Mouse (Mus musculus) testis, adult 2 months (tissue): ENCODE data around the gene Lpar1. TPM values are rescaled to one million over a fixed set of nuclear protein-coding genes. Genes with fewer than 3 reads are reported as not detected.

Experiments used
- H3K27ac ChIP-seq: fragments of 200-500 bp; 2 replicates; pipeline ENCODE4 v1.5.1; 2012; ENCODE audit warnings: low read depth, low read length; ENCODE audit not compliant: control insufficient read depth, insufficient read depth
- H3K27me3 ChIP-seq: fragments of 200-500 bp; 2 replicates; pipeline ENCODE4 v1.6.1; 2012; ENCODE audit warnings: mild to moderate bottlenecking, low read length, moderate library complexity; ENCODE audit not compliant: control insufficient read depth, insufficient read depth
- H3K36me3 ChIP-seq: fragments of 200-500 bp; 2 replicates; pipeline ENCODE4 v1.6.1; 2012; ENCODE audit warnings: mild to moderate bottlenecking, low read length; ENCODE audit not compliant: control insufficient read depth, insufficient read depth
- H3K4me1 ChIP-seq: fragments of 200-500 bp; 2 replicates; pipeline ENCODE4 v1.6.1; 2012; ENCODE audit warnings: low read length; ENCODE audit not compliant: control insufficient read depth, insufficient read depth
- H3K4me3 ChIP-seq: fragments of 200-500 bp; 2 replicates; pipeline ENCODE4 v1.5.1; 2012; ENCODE audit warnings: low read depth, mild to moderate bottlenecking, low read length, moderate library complexity, mixed read lengths; ENCODE audit not compliant: control insufficient read depth
- CTCF ChIP-seq: fragments of 200-500 bp; IDR thresholded peaks from 2 replicates; pipeline ENCODE4 v1.5.1; 2012; ENCODE audit warnings: low read depth, mild to moderate bottlenecking, inconsistent platforms, low read length, moderate library complexity; ENCODE audit not compliant: control insufficient read depth, insufficient read depth, insufficient replicate concordance
- POLR2A ChIP-seq: fragments of 200-500 bp; IDR thresholded peaks from 2 replicates; pipeline ENCODE4 v1.6.1; 2012; ENCODE audit warnings: low read depth, mild to moderate bottlenecking, inconsistent platforms, low read length, moderate library complexity; ENCODE audit not compliant: control insufficient read depth
- polyA plus RNA-seq: library from polyadenylated mRNA; depleted of rRNA; stranded (reverse); fragments of >200 nt; gene quantifications from 2 replicates; pipeline ENCODE4 v1.2.3, GENCODE M21; 2012

The Lpar1 gene
- polyA plus RNA-seq, 1 experiment: 43.6 TPM

DNA sequence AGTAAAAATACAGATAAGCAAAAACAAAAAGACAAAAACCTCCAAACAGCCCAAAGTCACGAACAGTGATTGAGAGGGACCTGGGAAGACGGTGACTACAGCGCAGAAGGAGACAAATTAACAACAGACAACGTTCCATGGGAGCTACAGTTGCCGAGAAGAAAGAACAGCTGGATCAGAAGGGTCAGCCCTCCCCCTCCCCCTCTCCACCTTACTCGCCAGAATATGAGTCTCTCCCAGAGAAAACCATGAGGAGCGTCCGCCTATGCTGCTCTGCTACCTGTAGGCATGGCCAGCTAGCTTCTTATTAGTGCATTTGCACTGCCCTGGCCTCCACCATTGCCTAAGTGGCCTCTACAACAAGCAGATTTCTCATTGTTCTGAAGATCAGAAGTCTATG lies 32.6 kb downstream of the Lpar1 start:
- TF ChIP-seq POLR2A: no peak
- no peak for TF ChIP-seq CTCF
- H3K4me1 ChIP-seq: peaks cover 2% of the 10 kb centered on the region; the same call in 1 of the 2 replicates
- H3K4me3 ChIP-seq: no peak overlapping the region

DNA sequence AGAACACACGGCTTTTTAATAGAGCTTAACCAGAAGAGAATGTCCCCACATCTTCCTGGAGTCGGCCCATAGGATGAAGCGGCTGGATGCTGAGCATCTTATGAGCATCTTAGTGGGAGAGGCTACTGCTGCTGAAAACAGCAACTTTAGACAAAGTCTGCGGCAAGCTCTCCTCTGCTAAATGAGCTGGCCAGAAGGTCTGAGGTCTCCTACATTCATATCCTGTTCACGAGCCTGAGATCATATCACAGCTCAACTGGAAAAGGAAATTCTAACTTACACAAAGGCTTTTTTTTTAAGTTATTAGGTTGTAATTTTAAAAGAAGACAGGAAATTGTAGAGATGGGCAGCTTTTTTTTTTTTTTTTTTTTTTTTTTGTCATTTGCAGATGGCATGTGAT lies 33.2 kb downstream of the Lpar1 start:
- TF ChIP-seq CTCF (no peak), POLR2A (no peak)
- peaks cover 2% of the 10 kb centered on the region; the same call in 1 of the 2 replicates for H3K4me1 ChIP-seq

More for the DNA sequence above, 32.6 kb downstream of the Lpar1 start:
- H3K27ac ChIP-seq: no peak overlapping the region
- no peaks in the 10 kb centered on the region for H3K36me3 ChIP-seq
- H3K27me3 ChIP-seq: no peaks in the 10 kb centered on the region

DNA sequence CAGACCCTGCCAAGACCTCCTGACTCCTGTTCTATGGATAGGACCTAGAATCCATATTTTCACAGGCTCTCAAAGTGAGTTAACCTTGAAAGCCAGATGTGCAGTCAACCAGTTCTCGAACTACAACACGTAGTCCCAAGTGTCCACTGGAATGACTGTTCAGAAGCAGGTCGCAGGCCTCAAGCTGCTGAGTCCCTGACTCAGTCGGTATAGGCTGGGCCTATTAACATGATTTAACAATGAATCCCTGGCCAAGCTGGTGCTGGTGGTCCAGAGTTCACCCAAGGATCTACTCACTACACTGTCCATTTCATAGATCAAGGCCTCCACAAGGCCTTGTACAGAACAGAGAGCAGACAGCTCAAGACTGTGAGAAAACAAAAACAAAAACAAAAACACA lies 33.8 kb downstream of the Lpar1 start:
- Histone ChIP-seq H3K4me1 (peaks cover 2% of the 10 kb centered on the region; the same call in 1 of the 2 replicates), H3K4me3 (no peak overlapping the region), H3K27ac (no peak overlapping the region), H3K36me3 (no peaks in the 10 kb centered on the region), H3K27me3 (no peaks in the 10 kb centered on the region)
- TF ChIP-seq POLR2A (no peak), CTCF (no peak)

More for the DNA sequence above, 33.2 kb downstream of the Lpar1 start:
- Histone ChIP-seq H3K4me3 (no peak overlapping the region), H3K36me3 (no peaks in the 10 kb centered on the region), H3K27ac (no peak overlapping the region), H3K27me3 (no peaks in the 10 kb centered on the region)

DNA sequence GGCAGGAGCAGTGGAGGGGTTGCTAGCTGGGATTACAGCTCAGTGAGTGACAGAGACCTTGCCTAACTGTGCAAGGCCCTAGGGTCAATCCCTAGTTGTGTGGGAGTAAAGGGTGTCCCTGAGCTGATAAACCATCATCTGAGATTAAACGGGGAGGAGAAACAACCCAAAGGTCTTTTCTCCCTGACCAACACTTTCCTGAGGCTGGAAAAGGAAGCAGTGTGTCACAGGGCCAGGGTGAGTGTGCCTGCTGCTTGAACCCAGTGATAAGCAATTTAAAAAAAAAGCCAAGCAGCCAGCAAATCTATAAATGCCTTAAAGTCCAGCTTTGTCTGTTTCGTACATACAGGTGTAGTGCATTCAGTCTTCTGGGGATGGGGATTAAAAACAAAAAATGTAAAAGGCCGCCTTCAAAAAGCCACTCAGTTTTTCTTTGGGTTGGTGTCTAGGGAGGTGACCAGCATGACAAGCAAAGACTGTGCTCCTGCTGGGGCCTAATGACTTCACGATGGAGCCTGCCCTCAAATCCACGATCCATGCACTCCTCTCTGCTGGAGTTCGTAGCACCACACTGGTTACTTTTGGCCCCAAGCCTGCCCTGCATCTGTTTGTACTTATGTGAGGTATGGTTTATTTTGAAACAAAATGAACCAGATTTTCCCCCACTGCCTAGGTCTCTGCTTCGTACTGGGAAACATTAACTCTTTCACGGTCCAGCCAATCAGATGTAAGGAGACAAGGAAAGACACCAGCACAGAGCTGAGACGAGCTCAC lies 35.3 kb downstream of the Lpar1 start:
- Histone ChIP-seq H3K27me3 (no peaks in the 10 kb centered on the region), H3K36me3 (no peaks in the 10 kb centered on the region), H3K27ac (no peak overlapping the region), H3K4me1 (peaks cover 2% of the 10 kb centered on the region; the same call in 1 of the 2 replicates), H3K4me3 (no peak overlapping the region)
- TF ChIP-seq POLR2A (no peak), CTCF (no peak)

DNA sequence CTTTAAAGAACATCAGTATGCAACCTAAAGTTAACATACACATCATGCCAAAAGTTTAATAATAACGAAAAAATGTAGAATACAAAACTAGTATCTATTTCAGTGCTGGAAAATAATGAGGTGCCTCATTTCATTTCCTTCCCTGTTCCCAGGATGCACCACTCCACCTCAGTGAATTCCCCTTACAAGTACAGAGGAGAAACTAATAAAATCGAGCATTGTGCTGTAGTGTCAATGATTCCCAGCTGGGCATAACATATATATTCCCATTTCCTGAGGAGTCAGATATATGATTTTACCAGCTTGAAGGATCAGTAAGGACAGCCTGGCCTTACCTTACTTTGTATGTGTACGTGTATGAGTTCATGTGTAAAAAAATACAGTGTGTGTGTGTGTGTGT lies 36.9 kb downstream of the Lpar1 start:
- no peaks in the 10 kb centered on the region for H3K36me3 ChIP-seq
- TF ChIP-seq POLR2A: no peak
- no peak for TF ChIP-seq CTCF
- H3K4me1 ChIP-seq: peaks cover 2% of the 10 kb centered on the region
- H3K27me3 ChIP-seq: no peaks in the 10 kb centered on the region
- no peak overlapping the region for H3K4me3 ChIP-seq
- no peak overlapping the region for H3K27ac ChIP-seq

DNA sequence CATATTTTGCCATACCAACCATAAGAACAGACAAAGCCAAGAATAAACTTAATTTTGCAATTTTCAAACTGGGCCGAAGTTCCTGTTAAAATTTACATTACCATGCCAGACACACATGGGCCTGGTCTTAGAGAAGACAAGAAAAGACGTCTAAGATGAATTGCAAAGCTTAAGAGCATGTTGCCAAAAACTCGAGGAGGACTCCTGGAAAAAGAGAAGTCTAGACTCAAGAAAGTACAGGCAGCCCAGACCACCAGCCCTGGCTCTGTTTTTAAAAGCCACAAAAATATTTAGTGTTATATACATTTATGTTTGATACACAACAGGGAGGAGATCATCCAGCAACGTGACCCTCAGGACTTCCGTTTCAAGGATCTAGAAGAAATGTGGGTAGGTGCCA lies 37.5 kb downstream of the Lpar1 start:
- no peak overlapping the region for H3K27ac ChIP-seq
- H3K36me3 ChIP-seq: no peaks in the 10 kb centered on the region

DNA sequence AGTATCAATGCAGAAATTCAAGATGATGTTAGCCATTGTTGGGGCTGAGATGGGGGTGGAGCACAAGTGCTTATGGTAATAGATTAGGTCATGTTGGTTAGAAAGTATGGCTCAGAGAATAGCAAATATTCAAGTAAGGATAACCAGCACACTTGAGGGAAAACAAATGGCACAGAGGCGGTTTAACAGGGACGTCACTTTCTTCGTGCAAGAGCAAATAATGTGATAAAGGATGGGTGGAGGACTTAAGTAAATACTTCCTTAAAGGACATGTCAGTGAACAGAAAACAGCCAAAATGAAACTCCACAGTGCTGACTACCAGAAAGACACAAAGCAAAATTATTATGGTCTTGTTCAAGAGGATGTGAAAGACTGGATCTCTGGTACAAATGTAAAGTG lies 42.1 kb downstream of the Lpar1 start:
- TF ChIP-seq CTCF (no peak), POLR2A (no peak)
- Histone ChIP-seq H3K4me3 (no peak overlapping the region), H3K27me3 (no peaks in the 10 kb centered on the region), H3K36me3 (no peaks in the 10 kb centered on the region), H3K27ac (no peak overlapping the region), H3K4me1 (no peaks in the 10 kb centered on the region; the same call in 1 of the 2 replicates)

More for the DNA sequence above, 37.5 kb downstream of the Lpar1 start:
- H3K4me3 ChIP-seq: no peak overlapping the region
- no peaks in the 10 kb centered on the region for H3K27me3 ChIP-seq
- peaks cover 2% of the 10 kb centered on the region for H3K4me1 ChIP-seq
- no peak for TF ChIP-seq POLR2A
- no peak for TF ChIP-seq CTCF

DNA sequence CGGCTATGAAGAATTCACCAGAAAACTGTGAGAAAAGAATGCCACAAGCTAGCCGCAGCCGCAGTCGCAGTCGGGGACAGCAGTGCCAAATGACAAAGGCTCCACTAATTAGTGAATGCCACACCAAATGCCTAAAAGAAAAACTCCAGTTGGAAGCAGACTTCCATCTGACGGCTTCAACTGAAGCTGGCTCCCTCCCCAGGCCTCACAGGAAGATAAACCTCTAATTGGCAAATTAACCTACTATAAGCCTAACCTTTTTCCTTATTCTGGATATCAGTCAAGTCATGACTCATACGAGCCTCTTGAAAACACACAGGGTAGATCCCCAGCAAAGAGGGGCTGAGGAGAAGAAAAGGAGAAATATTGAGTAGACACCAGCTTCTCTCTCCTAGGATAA lies 44.9 kb downstream of the Lpar1 start:
- H3K36me3 ChIP-seq: no peaks in the 10 kb centered on the region
- no peaks in the 10 kb centered on the region for H3K27me3 ChIP-seq
- TF ChIP-seq POLR2A (no peak), CTCF (no peak)
- H3K4me1 ChIP-seq: no peaks in the 10 kb centered on the region; the same call in 1 of the 2 replicates
- H3K4me3 ChIP-seq: no peak overlapping the region
- no peak overlapping the region for H3K27ac ChIP-seq
